Mouse (Mus musculus) stomach, postnatal 0 days (tissue): Measurements from ENCODE around the gene Edar.

Experiments
- CTCF ChIP-seq: IDR thresholded peaks from 2 replicates; pipeline ENCODE4 v1.5.1; 2016; ENCODE audit warnings: antibody characterized with exemption, low read depth, mild to moderate bottlenecking, moderate library complexity
- EP300 ChIP-seq: optimal IDR thresholded peaks from 2 replicates; pipeline ENCODE3; 2016; ENCODE audit warnings: antibody characterized with exemption

- TF ChIP-seq CTCF (no peak), EP300 (no peak)
These were observed 39.3 kb upstream of the Edar start for GRCm38 (mm10) chr10:58714789-58715148.
